Mouse (Mus musculus): ENCODE measurements around the gene Rab11fip2. TPM values are rescaled to one million over a fixed set of nuclear protein-coding genes. Genes with fewer than 3 reads are reported as not detected.

Rab11fip2 gene
- 10 to 100 TPM; 15.7 to 23.0 TPM for total RNA-seq (2021)
- long read RNA-seq, experiment 1, partial matches to known transcripts = 1 of 6 reads
- long read RNA-seq, experiment 1, other reads (novel, unspliced or antisense) = 5 of 6 reads
- long read RNA-seq, experiment 2, partial matches to known transcripts = 0 of 1 reads
- long read RNA-seq, experiment 2, other reads (novel, unspliced or antisense) = 1 of 1 reads

DNA sequence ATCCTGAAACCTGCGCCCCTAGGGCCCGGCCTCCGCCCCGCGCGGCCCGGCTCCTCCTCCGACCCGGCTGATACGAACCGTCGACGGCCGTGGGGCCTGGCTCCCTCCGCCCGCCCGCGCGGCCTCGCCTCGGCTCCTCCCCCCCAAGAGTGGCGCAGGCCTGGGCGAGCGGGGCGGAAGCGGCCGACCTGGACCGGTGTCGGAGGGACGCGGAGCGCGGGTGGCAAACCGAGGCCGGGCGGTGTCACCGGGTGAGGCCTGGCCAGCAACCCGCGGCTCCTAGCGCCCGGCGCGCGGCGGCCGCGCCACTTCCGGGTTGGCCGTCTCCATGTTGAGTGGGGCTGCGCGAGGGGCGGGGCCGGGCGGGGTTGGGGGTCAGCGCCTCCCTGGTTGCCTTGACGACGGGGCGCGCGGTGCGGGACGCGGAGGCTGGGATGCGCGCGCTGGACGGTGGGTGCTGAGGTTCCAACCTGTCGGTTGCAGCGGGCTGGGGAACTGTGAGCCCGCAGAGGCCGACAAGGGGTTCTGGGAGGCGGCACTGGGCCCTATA lies at the start of gene Rab11fip2:
Gene Rab11fip2, minus strand, starts transcription at position 333 of the 550 bp plus-strand sequence.
- peak; percentile 90 for DNase-seq

- DNase-seq = no peak
Measured at GRCm38 (mm10) chr19:59981588-59981987, 38.1 kb upstream of the Rab11fip2 start.

- no peak for DNase-seq
Measured at GRCm38 (mm10) chr19:59954936-59955335, 11.5 kb upstream of the Rab11fip2 start.

GRCm38 (mm10) chr19:59949731-59950130 lies 6.3 kb upstream of the Rab11fip2 start:
- no peak for DNase-seq

DNA sequence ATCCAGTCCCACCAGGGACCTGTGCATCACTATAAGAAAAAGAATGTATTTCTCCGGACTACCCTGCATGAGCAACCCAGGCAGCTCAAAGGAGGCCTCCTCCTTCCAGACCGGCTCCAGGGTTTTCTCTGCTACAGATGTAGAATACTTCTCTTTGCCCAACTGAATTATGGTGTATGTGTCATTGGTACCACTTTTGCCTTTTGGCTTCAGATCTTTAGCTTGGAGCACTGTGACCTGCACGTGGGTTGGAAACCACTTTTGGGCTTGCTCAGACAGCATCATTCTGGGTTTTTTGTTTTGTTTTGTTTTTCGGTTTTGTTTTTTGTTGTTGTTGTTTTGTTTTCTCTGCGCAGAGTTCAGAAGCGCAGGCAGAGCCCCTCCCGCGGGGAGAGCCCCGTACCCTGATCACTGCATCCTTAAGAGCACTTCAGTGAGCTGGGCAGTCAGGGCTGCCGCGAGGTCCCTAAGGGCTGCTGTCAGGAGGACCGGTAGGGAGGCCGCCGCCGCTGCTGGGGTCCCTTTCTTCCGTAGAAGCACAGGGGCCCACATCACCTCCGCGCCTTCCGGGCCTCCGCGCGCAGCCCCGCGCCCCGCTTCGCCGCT lies 635 bp downstream of the Rab11fip2 start:
- no peak for DNase-seq

- DNase-seq = peak; percentile 51
Measured at GRCm38 (mm10) chr19:59939711-59940110, 3.7 kb downstream of the Rab11fip2 start.

DNA sequence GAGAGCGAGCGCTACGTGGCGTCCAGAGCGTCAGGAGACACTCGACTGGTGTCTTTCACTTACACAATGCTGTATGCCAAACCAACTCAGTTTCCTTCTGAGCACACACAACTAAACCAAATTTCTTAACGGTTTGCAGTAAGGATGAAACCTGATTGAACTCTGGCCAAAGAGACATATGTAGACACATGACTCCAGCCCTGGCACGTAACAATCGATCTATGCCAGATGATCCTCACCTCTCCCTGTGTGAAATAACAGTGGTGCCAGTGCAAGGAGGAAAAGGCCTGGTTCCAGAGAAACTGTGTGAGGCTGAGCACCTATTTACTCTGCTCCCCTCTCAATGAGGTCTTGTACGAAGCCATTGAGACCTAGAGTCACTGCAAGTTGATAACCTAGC lies 11.4 kb downstream of the Rab11fip2 start:
- no peak for DNase-seq

GRCm38 (mm10) chr19:59928672-59929071 lies 14.8 kb downstream of the Rab11fip2 start:
- DNase-seq = no peak

DNA sequence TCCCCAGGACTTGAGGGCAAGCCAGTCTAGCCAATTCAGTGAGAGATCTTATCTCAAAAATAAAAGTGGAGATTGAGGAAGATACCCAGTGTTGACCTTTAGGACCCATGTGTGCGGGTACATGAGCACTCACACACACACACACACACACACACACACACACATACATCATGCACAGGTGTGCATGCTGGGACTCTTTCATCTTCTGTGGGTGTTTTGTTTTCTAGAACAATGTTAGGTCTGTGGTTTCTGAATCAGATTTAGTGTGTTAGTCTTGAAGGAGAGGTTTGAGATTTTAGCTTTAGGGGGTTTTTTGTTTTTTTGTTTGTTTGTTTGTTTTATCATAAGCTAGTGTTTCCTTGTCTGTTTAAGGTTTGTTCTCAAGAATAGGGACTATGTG lies 17.3 kb downstream of the Rab11fip2 start:
- DNase-seq = no peak

DNA sequence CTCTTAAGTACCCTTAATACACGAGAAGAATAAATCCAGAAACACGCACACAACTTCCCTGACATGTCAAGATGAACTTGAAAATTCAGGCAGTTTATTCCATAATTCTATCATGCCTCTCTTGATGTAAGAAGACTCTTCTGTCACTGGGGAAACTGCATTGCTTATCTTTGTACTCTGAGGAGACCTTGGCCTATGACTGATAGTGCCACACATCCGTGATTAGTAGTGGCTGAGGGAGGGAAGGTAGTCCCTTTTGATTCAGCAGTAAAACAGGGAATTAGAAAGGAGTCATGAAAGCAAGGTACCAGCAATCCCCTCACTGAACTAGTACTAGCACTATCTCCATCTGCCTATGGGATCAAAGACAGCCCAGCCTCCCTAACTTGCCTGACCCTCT lies 22.6 kb downstream of the Rab11fip2 start:
- no peak for DNase-seq

GRCm38 (mm10) chr19:59917901-59918613 lies 25.4 kb downstream of the Rab11fip2 start:
- DNase-seq = no peak

- no peak for DNase-seq
Measured at GRCm38 (mm10) chr19:59911554-59911953, 31.9 kb downstream of the Rab11fip2 start.

GRCm38 (mm10) chr19:59905296-59906081 lies 38.0 kb downstream of the Rab11fip2 start:
- no peak for DNase-seq

GRCm38 (mm10) chr19:59899965-59900364 lies 43.5 kb downstream of the Rab11fip2 start:
- DNase-seq = no peak

DNA sequence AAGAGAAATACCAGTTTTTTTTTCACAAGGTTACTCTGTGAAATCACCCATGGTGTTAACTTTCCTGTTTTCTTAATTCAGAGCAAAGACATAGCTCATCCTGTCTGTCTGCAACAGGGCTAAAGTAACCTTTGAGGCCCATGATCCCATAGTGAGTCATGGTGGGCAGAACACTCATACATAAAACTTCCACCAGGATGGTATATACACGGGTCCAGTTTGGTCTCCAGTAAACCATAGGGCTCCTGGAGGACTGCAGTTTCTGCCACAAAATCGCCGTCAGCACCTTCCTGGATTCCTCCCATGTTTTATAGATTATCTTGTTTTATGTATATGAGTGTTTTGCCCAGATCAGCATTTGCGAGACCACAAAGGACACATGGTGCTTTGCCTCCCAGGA lies 45.2 kb downstream of the Rab11fip2 start:
- DNase-seq = no peak

GRCm38 (mm10) chr19:59889383-59889782 lies 54.1 kb downstream of the Rab11fip2 start:
- no peak for DNase-seq

DNA sequence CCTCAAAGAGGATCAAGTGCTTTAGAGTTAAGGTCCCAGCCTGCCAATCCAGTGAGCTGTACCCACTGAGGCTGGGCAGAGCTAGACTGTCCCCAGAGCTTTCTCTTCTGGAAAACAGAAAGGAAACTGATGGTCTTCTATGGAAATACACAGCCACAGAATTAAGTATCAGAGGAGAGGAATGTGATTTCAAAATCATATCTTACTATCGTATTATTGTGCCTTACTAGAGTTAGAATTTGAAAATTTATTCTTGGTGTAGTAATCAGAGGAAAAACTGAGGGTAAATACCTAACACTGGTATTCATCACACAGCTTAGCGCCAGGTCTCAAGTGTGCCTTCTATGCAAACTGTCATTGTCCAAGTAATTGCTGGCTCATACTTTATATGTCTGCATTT lies 54.6 kb downstream of the Rab11fip2 start:
- no peak for DNase-seq

GRCm38 (mm10) chr19:59887866-59888265 lies 55.6 kb downstream of the Rab11fip2 start:
- DNase-seq = no peak

DNA sequence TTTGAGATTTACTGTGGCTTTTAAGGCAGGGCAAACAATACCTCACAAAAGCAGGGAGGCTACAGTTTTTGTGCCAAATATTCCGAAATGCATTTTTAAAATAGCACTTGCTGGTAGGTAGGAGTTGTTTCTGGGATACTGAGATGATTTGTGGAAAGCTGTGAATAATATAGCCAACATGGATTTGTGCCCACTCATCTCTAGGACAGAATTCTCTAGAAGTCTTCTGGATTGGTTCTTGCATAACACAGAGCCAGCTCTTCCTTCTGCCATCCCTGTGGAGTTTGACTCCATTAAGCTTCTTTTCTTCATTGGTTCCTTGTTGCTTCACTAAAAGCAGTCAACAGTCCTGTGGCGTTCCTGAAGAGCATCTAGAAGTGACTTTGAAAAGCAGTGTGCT lies 58.2 kb downstream of the Rab11fip2 start:
- no peak for DNase-seq

DNA sequence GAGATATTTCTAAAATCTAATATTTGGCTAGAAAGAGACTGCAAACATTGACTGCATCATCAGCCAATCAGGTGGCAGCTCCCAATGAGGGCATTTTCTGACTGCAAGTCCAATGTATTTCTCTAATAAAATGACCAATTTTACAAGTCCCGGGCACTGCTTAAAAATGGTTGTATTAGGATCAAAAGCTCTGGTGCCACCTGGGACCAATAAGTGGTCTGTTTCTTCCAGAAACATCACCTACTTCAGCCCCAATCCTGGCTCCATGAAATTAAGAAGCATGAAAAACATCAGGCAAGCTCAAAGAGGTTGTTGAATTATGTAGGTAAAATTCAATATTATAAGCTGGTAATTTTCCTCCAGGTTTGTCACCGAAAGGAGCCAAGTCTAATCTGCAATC lies 66.2 kb downstream of the Rab11fip2 start:
- no peak for DNase-seq

DNA sequence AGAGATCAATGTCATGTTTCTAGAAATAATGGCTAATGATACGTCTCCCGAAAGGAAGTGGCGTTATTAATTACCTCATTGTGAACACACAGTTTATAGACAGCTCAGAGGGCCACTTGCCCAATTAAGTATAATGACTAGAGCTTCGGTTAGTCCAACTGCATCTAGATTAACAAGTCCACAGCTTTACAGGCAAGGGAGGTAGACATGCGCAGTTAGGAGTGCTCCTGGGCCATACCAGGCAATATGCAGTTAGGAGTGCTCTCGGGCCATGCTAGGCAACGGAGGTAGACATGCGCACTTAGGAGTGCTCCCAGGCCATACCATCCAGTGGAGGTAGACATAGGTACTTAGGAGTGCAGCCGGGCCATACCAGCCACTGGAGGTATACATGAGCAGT lies 76.8 kb downstream of the Rab11fip2 start:
- no peak for DNase-seq

- DNase-seq = no peak
Measured at GRCm38 (mm10) chr19:59862423-59862822, 81.0 kb downstream of the Rab11fip2 start.

- no peak for DNase-seq
Measured at GRCm38 (mm10) chr19:59860799-59861198, 82.7 kb downstream of the Rab11fip2 start.

All from adrenal gland, postnatal 10 days (tissue).